22 mouse cellular contexts compared by ENCODE assay signal in the genomic region with DNA sequence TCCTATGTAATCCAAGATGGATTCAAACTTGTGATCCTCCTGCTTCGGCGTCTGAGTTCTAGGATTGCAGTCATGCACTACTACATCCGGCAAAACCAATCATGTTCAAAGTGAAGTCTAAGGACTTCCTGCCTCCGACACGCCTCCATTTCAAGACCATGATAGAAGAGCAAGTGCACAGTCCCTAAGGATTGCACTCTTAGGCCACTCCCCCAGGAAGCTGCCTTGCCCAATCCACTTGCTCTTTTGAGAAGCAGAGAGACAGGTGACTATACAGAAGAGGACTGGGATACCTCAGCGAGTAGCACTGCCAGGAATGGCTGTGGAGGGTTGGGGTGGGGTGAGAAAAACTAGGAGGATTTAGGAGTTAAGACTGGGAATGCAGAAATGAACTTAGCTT. TPM values are rescaled to one million over a fixed set of nuclear protein-coding genes. Genes with fewer than 3 reads are reported as not detected.
DNase-seq lines count a peak whose midpoint lies in the region; ATAC-seq and TF ChIP-seq lines count a peak whose summit lies in the region.
"Had no signal": no experiment of that assay in that cellular context is flagged by ENCODE, and none has a peak within 500 bp of the region (broad histone marks: within the 10 kb centered on the region; RNA-seq: fewer than 3 reads in every experiment).

No protein-coding gene starts in this region.

- no peak overlapping the region for H3K4me2 ChIP-seq in intestine, embryonic 16.5 days (ENCODE audit: low read depth, low read length)
- no peak overlapping the region for H3K4me2 ChIP-seq in intestine, postnatal 0 days (replicated peaks; ENCODE audit: low read depth)
- no peak overlapping the region for H3K4me2 ChIP-seq in midbrain, embryonic 11.5 days
- H3K4me2 ChIP-seq in midbrain, embryonic 15.5 days: no peak overlapping the region
- H3K4me2 ChIP-seq: embryonic facial prominence, embryonic 13.5 days; forebrain, embryonic 13.5 days; hindbrain, embryonic 12.5 days had no signal

- intact Hi-C loops in left cerebral cortex, postnatal 10 days (cut with DNase I): no loop called here

- peak; percentile 21; the same call in 1 of the 2 replicates for ATAC-seq in intestine, embryonic 16.5 days
- no peak for ATAC-seq in intestine, postnatal 0 days
- ATAC-seq in midbrain, embryonic 11.5 days (ENCODE audit: low FRiP score): no peak
- no peak for ATAC-seq in midbrain, embryonic 15.5 days (replicated peaks)
- ATAC-seq: forebrain, embryonic 13.5 days; forebrain, postnatal 0 days; hindbrain, embryonic 16.5 days; Patski had no signal

- H3K27ac ChIP-seq in intestine, embryonic 16.5 days (ENCODE audit: low read length): no peak overlapping the region
- H3K27ac ChIP-seq in intestine, postnatal 0 days (ENCODE audit: low read depth, low read length): no peak overlapping the region
- H3K27ac ChIP-seq in midbrain, embryonic 11.5 days (ENCODE audit: low read depth, low read length): no peak overlapping the region
- H3K27ac ChIP-seq in midbrain, embryonic 15.5 days: no peak overlapping the region
- 0 out of 2 replicates have a peak overlapping the region, but pooled peaks have one; percentile 4 for H3K27ac ChIP-seq in macrophage
- H3K27ac ChIP-seq: embryonic facial prominence, embryonic 13.5 days; forebrain, embryonic 13.5 days; heart, embryonic 10.5 days; hindbrain, embryonic 12.5 days had no signal

- H3K79me2 ChIP-seq in macrophage (ENCODE audit: inconsistent target): no peaks in the 10 kb centered on the region

- 76% methylated on average over 6 of the region's 6 CpGs for WGBS in intestine, embryonic 16.5 days
- WGBS in intestine, postnatal 0 days: 72% methylated on average over 6 of the region's 6 CpGs
- 80% methylated on average over 6 of the region's 6 CpGs for WGBS in midbrain, embryonic 11.5 days
- 80% methylated on average over 6 of the region's 6 CpGs for WGBS in midbrain, embryonic 15.5 days
- 93% methylated on average over 6 of the region's 6 CpGs for WGBS in macrophage (ENCODE audit: missing documents)

- no peaks in the 10 kb centered on the region for H3K27me3 ChIP-seq in intestine, embryonic 16.5 days (replicated peaks; ENCODE audit: control insufficient read depth, insufficient read depth, low read length)
- no peaks in the 10 kb centered on the region for H3K27me3 ChIP-seq in intestine, postnatal 0 days (replicated peaks; ENCODE audit: control insufficient read depth, insufficient read depth, low read length)
- no peaks in the 10 kb centered on the region for H3K27me3 ChIP-seq in midbrain, embryonic 11.5 days (ENCODE audit: control insufficient read depth, insufficient read depth, low read length)
- no peaks in the 10 kb centered on the region for H3K27me3 ChIP-seq in midbrain, embryonic 15.5 days (replicated peaks)
- H3K27me3 ChIP-seq: embryonic facial prominence, embryonic 13.5 days; forebrain, embryonic 13.5 days; hindbrain, embryonic 12.5 days; Patski had no signal

- H3K36me3 ChIP-seq in intestine, embryonic 16.5 days (ENCODE audit: control insufficient read depth, insufficient read depth, low read length): no peaks in the 10 kb centered on the region
- no peaks in the 10 kb centered on the region for H3K36me3 ChIP-seq in intestine, postnatal 0 days (ENCODE audit: control insufficient read depth, insufficient read depth)
- no peaks in the 10 kb centered on the region for H3K36me3 ChIP-seq in midbrain, embryonic 11.5 days (ENCODE audit: control insufficient read depth, insufficient read depth, low read length)
- no peaks in the 10 kb centered on the region for H3K36me3 ChIP-seq in midbrain, embryonic 15.5 days (replicated peaks)
- H3K36me3 ChIP-seq in macrophage (ENCODE audit: inconsistent target): no peaks in the 10 kb centered on the region
- H3K36me3 ChIP-seq: embryonic facial prominence, embryonic 13.5 days; heart, embryonic 10.5 days; hindbrain, embryonic 12.5 days had no signal

- no peak overlapping the region for H3K9ac ChIP-seq in intestine, embryonic 16.5 days (ENCODE audit: low read depth, low read length)
- no peak overlapping the region for H3K9ac ChIP-seq in intestine, postnatal 0 days (ENCODE audit: low read depth, low read length)
- no peak overlapping the region for H3K9ac ChIP-seq in midbrain, embryonic 11.5 days (ENCODE audit: low read length)
- H3K9ac ChIP-seq in midbrain, embryonic 15.5 days: no peak overlapping the region
- H3K9ac ChIP-seq: embryonic facial prominence, embryonic 13.5 days; forebrain, embryonic 13.5 days; forebrain, postnatal 0 days; hindbrain, embryonic 12.5 days had no signal

- peak; percentile 71 for DNase-seq in midbrain, embryonic 11.5 days (ENCODE audit: low spot score, missing footprints)
- DNase-seq in yolk sac, embryonic 10.5 days (ENCODE audit: low spot score): no peak
- DNase-seq in left cerebral cortex, postnatal 10 days (ENCODE audit: extremely low spot score in 1 of 2, low spot score in 2 of 2): no peak
- DNase-seq: adrenal gland, adult 8-10 months; adrenal gland, postnatal 36 days; cerebellum, adult 11-12 months; cerebellum, adult 9-10 months; cerebellum, postnatal 36 days; forebrain, postnatal 0 days; gastrocnemius, postnatal 14 days; heart, postnatal 10 days; heart, postnatal 4 days had no signal

- H3K4me1 ChIP-seq in intestine, embryonic 16.5 days (ENCODE audit: control insufficient read depth, insufficient read depth, low read length): no peaks in the 10 kb centered on the region
- H3K4me1 ChIP-seq in intestine, postnatal 0 days (replicated peaks; ENCODE audit: control insufficient read depth, insufficient read depth, low read length): no peaks in the 10 kb centered on the region
- no peaks in the 10 kb centered on the region for H3K4me1 ChIP-seq in midbrain, embryonic 11.5 days (ENCODE audit: control insufficient read depth, insufficient read depth, low read length)
- H3K4me1 ChIP-seq in midbrain, embryonic 15.5 days: no peaks in the 10 kb centered on the region
- H3K4me1 ChIP-seq: embryonic facial prominence, embryonic 13.5 days; forebrain, embryonic 13.5 days; hindbrain, embryonic 12.5 days had no signal

- H3K9me3 ChIP-seq in intestine, embryonic 16.5 days (ENCODE audit: control insufficient read depth, low read length): no peaks in the 10 kb centered on the region
- no peaks in the 10 kb centered on the region for H3K9me3 ChIP-seq in intestine, postnatal 0 days (ENCODE audit: control insufficient read depth)
- no peaks in the 10 kb centered on the region for H3K9me3 ChIP-seq in midbrain, embryonic 11.5 days (ENCODE audit: control insufficient read depth, low read length)
- no peaks in the 10 kb centered on the region for H3K9me3 ChIP-seq in midbrain, embryonic 15.5 days
- H3K9me3 ChIP-seq: embryonic facial prominence, embryonic 13.5 days; forebrain, embryonic 13.5 days; heart, embryonic 10.5 days; hindbrain, embryonic 12.5 days had no signal

- no peak overlapping the region for H3K4me3 ChIP-seq in intestine, embryonic 16.5 days (ENCODE audit: low read length)
- H3K4me3 ChIP-seq in intestine, postnatal 0 days (ENCODE audit: low read depth, low read length): no peak overlapping the region
- no peak overlapping the region for H3K4me3 ChIP-seq in midbrain, embryonic 11.5 days (ENCODE audit: low read depth, low read length)
- H3K4me3 ChIP-seq in midbrain, embryonic 15.5 days: no peak overlapping the region
- no peak overlapping the region for H3K4me3 ChIP-seq in macrophage (ENCODE audit: inconsistent target)
- H3K4me3 ChIP-seq: embryonic facial prominence, embryonic 13.5 days; forebrain, embryonic 13.5 days; heart, embryonic 10.5 days; hindbrain, embryonic 12.5 days had no signal

- no peak for TF ChIP-seq CTCF in intestine, postnatal 0 days (IDR thresholded peaks at IDR 0.05; ENCODE audit: low read depth)

RNA-seq across cellular contexts. Expression of a gene that starts 13.2 kb away (rescaled TPM):
- 16.2 and 18.7 TPM in 2 replicates for polyA plus RNA-seq in intestine, embryonic 16.5 days (2015; fragmentation: Nextera tagmentation; extraction: Ambion mirVana)
- 12.0 and 15.4 TPM in 2 replicates for polyA plus RNA-seq in intestine, postnatal 0 days (2015; fragmentation: Nextera tagmentation; extraction: Ambion mirVana)
- 25.2 and 25.8 TPM in 2 replicates for polyA plus RNA-seq in midbrain, embryonic 11.5 days (2014; fragmentation: Nextera tagmentation; extraction: Ambion mirVana)
- polyA plus RNA-seq in midbrain, embryonic 15.5 days (2015; fragmentation: Nextera tagmentation; extraction: Ambion mirVana): 43.5 and 45.3 TPM in 2 replicates
- total RNA-seq in macrophage (2018; cell fraction: chromatin; rRNA removed): 100 to 1,000 TPM in 21 of 26 experiments, 10 to 100 TPM in 5; 32.1 to 275 (median 156) TPM
- 10 to 100 TPM; 30.3 to 91.8 (median 55.4) TPM for total RNA-seq in macrophage (2018; cell fraction: cytosol; rRNA removed)
- 100 to 1,000 TPM in 10 of 26 experiments, 10 to 100 TPM in 16; 27.9 to 224 (median 89.0) TPM for total RNA-seq in macrophage (2018; cell fraction: nucleus; rRNA removed)
- polyA plus RNA-seq in macrophage (2018): 20.7 to 41.4 TPM (median 22.0 TPM) in 3 replicates
- 10 to 100 TPM; 44.6 to 45.9 TPM for total RNA-seq in left cerebral cortex, postnatal 10 days (2021)

RNA-seq across cellular contexts. Expression of a gene that starts 14.0 kb away (rescaled TPM):
- polyA plus RNA-seq in intestine, embryonic 16.5 days (2015; fragmentation: Nextera tagmentation; extraction: Ambion mirVana): 4.3 and 4.8 TPM in 2 replicates
- polyA plus RNA-seq in intestine, postnatal 0 days (2015; fragmentation: Nextera tagmentation; extraction: Ambion mirVana): 2.1 and 2.9 TPM in 2 replicates
- 1.5 TPM in 2 replicates for polyA plus RNA-seq in midbrain, embryonic 11.5 days (2014; fragmentation: Nextera tagmentation; extraction: Ambion mirVana)
- 2.3 TPM in 2 replicates for polyA plus RNA-seq in midbrain, embryonic 15.5 days (2015; fragmentation: Nextera tagmentation; extraction: Ambion mirVana)
- 100 to 1,000 TPM in 23 of 26 experiments, 10 to 100 TPM in 3; 30.0 to 470 (median 360) TPM for total RNA-seq in macrophage (2018; cell fraction: chromatin; rRNA removed)
- 100 to 1,000 TPM in 8 of 26 experiments, 10 to 100 TPM in 18; 51.7 to 138 (median 88.8) TPM for total RNA-seq in macrophage (2018; cell fraction: cytosol; rRNA removed)
- 100 to 1,000 TPM in 21 of 26 experiments, 10 to 100 TPM in 5; 43.6 to 394 (median 207) TPM for total RNA-seq in macrophage (2018; cell fraction: nucleus; rRNA removed)
- 131 to 194 TPM (median 144 TPM) in 3 replicates for polyA plus RNA-seq in macrophage (2018)
- 1 to 10 TPM; 2.1 to 2.9 TPM for total RNA-seq in left cerebral cortex, postnatal 10 days (2021)

Comparison
In these comparisons a context has a peak if more than half of its experiments do, and no peak if none do; other contexts are left out.
1. RNA of a gene that starts 14.0 kb away (polyA plus RNA-seq): 131 to 194 TPM in macrophage; 4.3 to 4.8 TPM in intestine, embryonic 16.5 days, 2.3 TPM in midbrain, embryonic 15.5 days, 2.1 to 2.9 TPM in intestine, postnatal 0 days and 1.5 TPM in midbrain, embryonic 11.5 days; every median in the first group is over 10 times any median in the second.